Mouse (Mus musculus) CH12.LX (cell line): ENCODE measurements around the gene Gnaz. TPM values are rescaled to one million over a fixed set of nuclear protein-coding genes. Genes with fewer than 3 reads are reported as not detected.

Source experiments
- DNase-seq: peaks from one replicate; pipeline ENCODE4 v3.0.0-alpha.2; 2013; ENCODE audit errors: extremely low read depth
- H3K27ac ChIP-seq: 2 replicates; pipeline ENCODE4 v1.5.1; 2012; ENCODE audit warnings: low read depth, mild to moderate bottlenecking, control low read depth, moderate library complexity; ENCODE audit not compliant: insufficient read depth
- H3K27me3 ChIP-seq: replicated peaks from 2 replicates; pipeline ENCODE3; 2012; ENCODE audit warnings: inconsistent platforms
- H3K36me3 ChIP-seq, 2 experiments: replicated peaks in 1 of 2; 2 replicates each; pipeline versions ENCODE3 to v1.6.1; 2012; ENCODE audit warnings: inconsistent platforms in 1 of 2, low read length in 1 of 2, mild to moderate bottlenecking in 1 of 2, mixed read lengths in 1 of 2, moderate library complexity in 1 of 2; ENCODE audit not compliant: control insufficient read depth in 1 of 2, insufficient read depth in 1 of 2
- H3K4me1 ChIP-seq, 2 experiments: 2 replicates each; pipeline ENCODE4 v1.6.1; 2012; ENCODE audit warnings: inconsistent platforms in 1 of 2, moderate library complexity in 1 of 2; ENCODE audit not compliant: insufficient read depth in 2 of 2, control insufficient read depth in 1 of 2
- H3K4me2 ChIP-seq: 2 replicates; pipeline ENCODE4 v1.6.1; 2012; ENCODE audit warnings: low read depth, mild to moderate bottlenecking, control low read depth; ENCODE audit not compliant: poor library complexity, insufficient read depth, severe bottlenecking
- H3K4me3 ChIP-seq, 3 experiments: fragments of 150-350 bp in 1 of 3; sonication (generic) in 1 of 3; replicated peaks in 1 of 3; 2 replicates each; pipeline versions ENCODE3 to v1.5.1; 2011 to 2012; ENCODE audit warnings: low read depth in 2 of 3, low read length in 2 of 3, mild to moderate bottlenecking in 2 of 3, moderate library complexity in 2 of 3, control low read depth in 1 of 3, improper control_type of control experiment in 1 of 3, inconsistent platforms in 1 of 3, mixed read lengths in 1 of 3; ENCODE audit not compliant: poor library complexity in 1 of 3
- H3K79me2 ChIP-seq: replicated peaks from 2 replicates; pipeline ENCODE4 v1.6.1; 2012; ENCODE audit warnings: mild to moderate bottlenecking, moderate library complexity; ENCODE audit not compliant: control insufficient read depth, poor library complexity, insufficient read depth, severe bottlenecking; ENCODE audit errors: extremely low read depth
- H3K9ac ChIP-seq: 2 replicates; pipeline ENCODE4 v1.6.1; 2012; ENCODE audit warnings: low read depth, mild to moderate bottlenecking, control low read depth, moderate library complexity; ENCODE audit not compliant: insufficient read depth
- H3K9me3 ChIP-seq: replicated peaks from 2 replicates; pipeline ENCODE3; 2012; ENCODE audit warnings: low read length, inconsistent platforms, mixed read lengths
- CHD1 ChIP-seq: IDR thresholded peaks from 2 replicates; pipeline ENCODE4 v1.6.1; 2012; ENCODE audit warnings: low read depth, low read length, improper control_type of control experiment, inconsistent platforms
- CTCF ChIP-seq, 2 experiments: IDR thresholded peaks in 1 of 2; conservative IDR thresholded peaks in 1 of 2; 2 replicates each; pipeline ENCODE4 v1.5.1; 2011 to 2012; ENCODE audit warnings: low read depth in 2 of 2, low read length in 2 of 2, improper control_type of control experiment in 1 of 2, inconsistent platforms in 1 of 2, mild to moderate bottlenecking in 1 of 2, moderate library complexity in 1 of 2
- ELF1 ChIP-seq: IDR thresholded peaks from 2 replicates; pipeline ENCODE4 v1.6.1; 2014; ENCODE audit warnings: low read depth, mild to moderate bottlenecking, inconsistent platforms, low read length, improper control_type of control experiment
- EP300 ChIP-seq: IDR thresholded peaks from 2 replicates; pipeline ENCODE4 v1.6.1; 2011; ENCODE audit warnings: low read length, improper control_type of control experiment
- HCFC1 ChIP-seq: IDR thresholded peaks from 2 replicates; pipeline ENCODE4 v1.6.1; 2012; ENCODE audit warnings: low read depth, mild to moderate bottlenecking, inconsistent platforms, low read length, improper control_type of control experiment
- IRF4 ChIP-seq: IDR thresholded peaks from 2 replicates; pipeline ENCODE4 v1.6.1; 2014; ENCODE audit warnings: low read depth, mild to moderate bottlenecking, inconsistent platforms, low read length, improper control_type of control experiment
- MAFK ChIP-seq: IDR thresholded peaks from 2 replicates; pipeline ENCODE4 v1.6.1; 2011; ENCODE audit warnings: low read length, improper control_type of control experiment; ENCODE audit not compliant: insufficient replicate concordance
- MAX ChIP-seq: IDR thresholded peaks from 2 replicates; pipeline ENCODE4 v1.6.1; 2011; ENCODE audit warnings: low read length, improper control_type of control experiment
- MAZ ChIP-seq: IDR thresholded peaks from 2 replicates; pipeline ENCODE4 v1.6.1; 2012; ENCODE audit warnings: low read depth, mild to moderate bottlenecking, inconsistent platforms, low read length, improper control_type of control experiment, moderate library complexity
- MEF2A ChIP-seq: IDR thresholded peaks from 2 replicates; pipeline ENCODE4 v1.6.1; 2014; ENCODE audit warnings: low read depth, mild to moderate bottlenecking, inconsistent platforms, low read length, improper control_type of control experiment, borderline replicate concordance
- MXI1 ChIP-seq: IDR thresholded peaks from 2 replicates; pipeline ENCODE4 v1.6.1; 2011; ENCODE audit warnings: mild to moderate bottlenecking, low read depth, low read length, improper control_type of control experiment
- MYC ChIP-seq: IDR thresholded peaks from 2 replicates; pipeline ENCODE4 v1.6.1; 2011; ENCODE audit warnings: low read depth, mild to moderate bottlenecking, improper control_type of control experiment, low read length
- NELFE ChIP-seq: IDR thresholded peaks from 2 replicates; pipeline ENCODE4 v1.6.1; 2011; ENCODE audit warnings: low read depth, low read length, improper control_type of control experiment
- NRF1 ChIP-seq: IDR thresholded peaks from 2 replicates; pipeline ENCODE4 v1.6.1; 2014; ENCODE audit warnings: low read depth, mild to moderate bottlenecking, inconsistent platforms, low read length, improper control_type of control experiment, moderate library complexity
- PAX5 ChIP-seq: IDR thresholded peaks from 2 replicates; pipeline ENCODE4 v1.6.1; 2012; ENCODE audit warnings: low read length, inconsistent platforms, mixed read lengths
- SMC3 ChIP-seq: IDR thresholded peaks from 2 replicates; pipeline ENCODE4 v1.6.1; 2011; ENCODE audit warnings: low read depth, low read length, improper control_type of control experiment
- UBTF ChIP-seq: IDR thresholded peaks from 2 replicates; pipeline ENCODE4 v1.6.1; 2012; ENCODE audit warnings: low read depth, mild to moderate bottlenecking, inconsistent platforms, low read length, improper control_type of control experiment, moderate library complexity
- USF1 ChIP-seq: IDR thresholded peaks from 2 replicates; pipeline ENCODE4 v1.6.1; 2014; ENCODE audit warnings: low read depth, mild to moderate bottlenecking, inconsistent platforms, low read length, improper control_type of control experiment
- ZC3H11A ChIP-seq: IDR thresholded peaks from 2 replicates; pipeline ENCODE4 v1.6.1; 2012; ENCODE audit warnings: low read depth, mild to moderate bottlenecking, inconsistent platforms, low read length, improper control_type of control experiment
- ZMIZ1 ChIP-seq: IDR thresholded peaks from 2 replicates; pipeline ENCODE4 v1.6.1; 2012; ENCODE audit warnings: low read depth, mild to moderate bottlenecking, inconsistent platforms, low read length, improper control_type of control experiment
- ZNF384 ChIP-seq: IDR thresholded peaks from 2 replicates; pipeline ENCODE4 v1.6.1; 2012; ENCODE audit warnings: low read depth, low read length, improper control_type of control experiment, inconsistent platforms
- dilution Hi-C: fragments of 300-500 bp; cut with MboI; formaldehyde crosslinking; loops from 2 replicates; pipeline ENCODE4 v1.14.3; 2020; ENCODE audit warnings: low sequenced_read_pairs; ENCODE audit not compliant: extremely low pct_unique_long_range_greater_than_20kb, extremely low pct_ligation_motif_present
- in situ Hi-C: fragments of 300-500 bp; cut with MboI; formaldehyde crosslinking; loops from 3 replicates; pipeline ENCODE4 v1.14.3; 2019; ENCODE audit warnings: low sequenced_read_pairs, low pct_ligation_motif_present, low pct_unique_long_range_greater_than_20kb, mixed read lengths
- polyA plus RNA-seq: library from polyadenylated mRNA; unstranded; fragments of >175 nt; gene quantifications from 2 replicates; pipeline ENCODE4 v1.2.1, GENCODE M21; 2012; ENCODE audit warnings: low read depth; ENCODE audit not compliant: insufficient read length
- total RNA-seq, 2 experiments: library from RNA; depleted of rRNA; stranded (reverse); fragments of 300-350 nt in 1 of 2; fragments of >200 nt in 1 of 2; gene quantifications; 2 replicates each; pipeline ENCODE4 v1.2.3; 2012 to 2014

The Gnaz gene
- total and polyA plus RNA-seq, 3 experiments: 2.7 to 36.9 (median 5.5) TPM

DNA sequence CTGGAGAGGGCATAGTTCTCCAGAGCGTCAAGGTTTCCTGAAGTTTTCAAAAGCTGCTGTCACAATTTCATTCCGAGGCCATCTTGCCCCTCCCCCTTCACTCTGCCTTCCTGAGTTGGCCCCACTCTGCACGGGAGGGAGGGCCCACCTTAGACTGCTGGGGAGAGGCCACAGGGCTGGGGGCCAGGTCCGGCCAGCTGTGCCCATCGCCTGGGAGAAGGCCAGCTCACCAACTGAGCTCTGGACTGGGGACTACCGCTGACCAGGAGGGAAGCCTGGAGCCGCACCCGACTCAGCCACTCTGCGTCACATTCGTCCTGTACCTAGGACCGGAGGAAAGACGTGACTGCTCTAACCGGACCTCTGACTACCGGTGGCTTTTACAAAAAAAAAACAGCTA is 48.5 kb downstream of the Gnaz start:
- Histone ChIP-seq H3K4me1 (no peaks in the 10 kb centered on the region; a peak in 1 of 4 replicates), H3K27me3 (no peaks in the 10 kb centered on the region)

DNA sequence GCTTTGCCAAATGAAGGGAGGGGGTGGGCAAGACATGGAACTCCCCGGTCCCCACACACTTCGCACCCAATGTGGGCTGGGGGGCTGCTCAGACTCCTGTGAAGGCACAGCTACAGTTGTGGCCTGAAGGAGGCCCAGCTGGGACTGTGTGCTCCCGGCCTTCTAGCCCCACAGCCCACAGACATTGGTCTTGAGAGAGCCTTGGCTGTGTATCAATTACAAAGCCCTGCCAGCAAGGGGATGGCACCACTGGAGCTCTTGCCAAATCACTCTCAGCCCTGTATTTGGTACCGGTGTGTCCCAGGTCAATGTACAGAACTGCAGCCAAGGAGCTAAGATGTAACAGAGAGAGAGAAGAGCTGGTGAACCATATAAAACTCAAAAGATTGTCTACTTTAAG is 49.5 kb downstream of the Gnaz start:
- in situ Hi-C loops (no loop called here), dilution Hi-C loops (no loop called here)
- no peaks in the 10 kb centered on the region for H3K27me3 ChIP-seq
- H3K27ac ChIP-seq: no peak overlapping the region
- no peak overlapping the region for H3K4me3 ChIP-seq
- H3K4me1 ChIP-seq: no peaks in the 10 kb centered on the region; a peak in 1 of 4 replicates
- no peaks in the 10 kb centered on the region for H3K79me2 ChIP-seq
- no peak overlapping the region for H3K9ac ChIP-seq
- peaks cover 10 to 18% of the 10 kb centered on the region in 2 experiments for H3K36me3 ChIP-seq
- H3K4me2 ChIP-seq: no peak overlapping the region
- DNase-seq: no peak
- no peaks in the 10 kb centered on the region for H3K9me3 ChIP-seq
- no peak for TF ChIP-seq UBTF
- no peak for TF ChIP-seq EP300
- no peak for TF ChIP-seq MXI1
- no peak for TF ChIP-seq MAZ
- no peak for TF ChIP-seq ZMIZ1
- no peak for TF ChIP-seq MAFK
- TF ChIP-seq NRF1: no peak
- TF ChIP-seq SMC3: no peak
- no peak for TF ChIP-seq NELFE
- no peak for TF ChIP-seq USF1
- TF ChIP-seq HCFC1: no peak
- no peak for TF ChIP-seq CHD1
- TF ChIP-seq MEF2A: no peak
- TF ChIP-seq ZC3H11A: no peak
- no peak for TF ChIP-seq MAX

More for the DNA sequence above, 48.5 kb downstream of the Gnaz start:
- in situ Hi-C loops: no loop called here
- Histone ChIP-seq H3K9ac (no peak overlapping the region), H3K79me2 (no peaks in the 10 kb centered on the region), H3K36me3 (peaks cover 11 to 23% of the 10 kb centered on the region in 2 experiments), H3K4me3 (no peak overlapping the region), H3K4me2 (no peak overlapping the region), H3K9me3 (no peaks in the 10 kb centered on the region), H3K27ac (no peak overlapping the region)
- dilution Hi-C loops: no loop called here
- DNase-seq: no peak
- TF ChIP-seq HCFC1 (no peak), IRF4 (no peak), ELF1 (no peak), CTCF (conservative IDR thresholded peaks at IDR 0.05 in 1 of 2, IDR thresholded peaks at IDR 0.05 in 1 of 2; ENCODE audit: low read depth in 2 of 2, low read length in 2 of 2) (no peak), ZNF384 (no peak), PAX5 (no peak), MYC (no peak)
